Mouse (Mus musculus) heart, postnatal 0 days (tissue): ENCODE measurements around the gene Pde1a.

ENCODE experiments used
- CTCF ChIP-seq: IDR thresholded peaks from 2 replicates; pipeline ENCODE4 v1.5.1; 2016; ENCODE audit warnings: antibody characterized with exemption, control low read depth, low read depth
- EP300 ChIP-seq: IDR thresholded peaks from 2 replicates; pipeline ENCODE4 v1.6.1; 2016; ENCODE audit warnings: antibody characterized with exemption, low read depth

DNA sequence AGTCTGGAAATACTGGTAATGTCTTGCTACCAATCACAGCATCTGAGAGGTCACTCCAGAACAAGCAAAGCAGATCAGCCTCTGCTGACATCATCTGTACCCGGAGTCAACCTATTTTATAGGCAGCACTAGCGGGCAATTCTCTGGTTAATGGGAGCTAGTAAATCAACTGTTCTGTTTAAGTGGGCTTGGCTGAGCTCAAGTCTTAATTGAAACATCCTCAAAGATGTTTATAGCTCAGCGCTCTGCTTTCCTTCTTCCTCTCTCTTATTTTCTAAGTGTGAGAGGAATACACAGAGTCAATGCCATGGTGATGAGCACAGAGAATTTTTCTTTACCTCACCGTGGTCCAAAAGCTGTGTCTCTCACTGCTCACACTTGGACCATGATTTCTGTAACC lies 208.8 kb downstream of the Pde1a start:
- TF ChIP-seq CTCF: no peak
- TF ChIP-seq EP300: no peak
